Mouse (Mus musculus): ENCODE measurements around the gene Psapl1. TPM values are rescaled to one million over a fixed set of nuclear protein-coding genes. Genes with fewer than 3 reads are reported as not detected.

Gene Psapl1
- polyA plus RNA-seq, 1 experiment: not detected

GRCm38 (mm10) chr5:36254642-36255516, 51.1 kb downstream of the Psapl1 start:
- H3K27ac ChIP-seq (ENCODE audit: insufficient read depth, low read length): no peak overlapping the region
- H3K9ac ChIP-seq (ENCODE audit: low read depth, poor library complexity, severe bottlenecking): no peak overlapping the region
- no peaks in the 10 kb centered on the region for H3K36me3 ChIP-seq (ENCODE audit: control insufficient read depth, insufficient read depth, low read length, poor library complexity, severe bottlenecking)
- H3K9me3 ChIP-seq (replicated peaks; ENCODE audit: control insufficient read depth, insufficient read depth, low read length, poor library complexity, severe bottlenecking): no peaks in the 10 kb centered on the region
- no peaks in the 10 kb centered on the region for H3K27me3 ChIP-seq (ENCODE audit: control insufficient read depth, insufficient read depth, low read length, poor library complexity, severe bottlenecking)
- no peak overlapping the region for H3K4me3 ChIP-seq (ENCODE audit: low read depth, low read length)
- H3K4me1 ChIP-seq (ENCODE audit: control insufficient read depth, insufficient read depth, low read length): no peaks in the 10 kb centered on the region
- no peak for TF ChIP-seq CTCF (IDR thresholded peaks at IDR 0.05; ENCODE audit: low read depth, low read length)
- no peak for TF ChIP-seq POLR2A (IDR thresholded peaks at IDR 0.05; ENCODE audit: insufficient read depth, low read length)
- no peak for TF ChIP-seq EP300 (IDR thresholded peaks at IDR 0.05; ENCODE audit: insufficient read depth, low read depth, low read length)

Other genes with a start within 250 kb of the Psapl1 start
- gene Sorcs2, start 194.1 kb downstream of the Psapl1 start, polyA plus RNA-seq (2011; ENCODE audit: insufficient read depth, insufficient read length, low read depth, missing spikeins): 1.0 and 1.2 TPM in 2 replicates